ENCODE assay signal across 9 mouse cellular contexts in genomic region chr5:91807070-91808065, GRCm38 (mm10).
DNase-seq lines count a peak whose midpoint lies in the region; ATAC-seq and TF ChIP-seq lines count a peak whose summit lies in the region.
"Had no signal": no experiment of that assay in that cellular context is flagged by ENCODE, and none has a peak within 500 bp of the region (broad histone marks: within the 10 kb centered on the region; RNA-seq: fewer than 3 reads in every experiment).

No protein-coding gene starts in this region.

- no peaks in the 10 kb centered on the region for H3K36me3 ChIP-seq in heart, adult 2 months (ENCODE audit: control insufficient read depth, insufficient read depth, low read length)
- H3K36me3 ChIP-seq in lung, embryonic 15.5 days, result no peaks in the 10 kb centered on the region
- H3K36me3 ChIP-seq in limb, embryonic 13.5 days, result no peaks in the 10 kb centered on the region

- H3K79me2 ChIP-seq in heart, adult 2 months (replicated peaks; ENCODE audit: control insufficient read depth, insufficient read depth, low read length), result no peaks in the 10 kb centered on the region

- H3K9me3 ChIP-seq in lung, embryonic 15.5 days, result no peaks in the 10 kb centered on the region
- no peaks in the 10 kb centered on the region for H3K9me3 ChIP-seq in limb, embryonic 13.5 days

- H3K4me1 ChIP-seq in heart, adult 2 months (ENCODE audit: control insufficient read depth, insufficient read depth, low read length), result no peaks in the 10 kb centered on the region
- peaks cover 9% of the 10 kb centered on the region; the same call in 1 of the 2 replicates for H3K4me1 ChIP-seq in lung, embryonic 15.5 days
- peaks cover 7% of the 10 kb centered on the region for H3K4me1 ChIP-seq in limb, embryonic 13.5 days

- TF ChIP-seq CTCF in heart, adult 2 months (IDR thresholded peaks at IDR 0.05), result no peak

- H3K4me3 ChIP-seq in heart, adult 2 months, result no peak overlapping the region
- H3K4me3 ChIP-seq in lung, embryonic 15.5 days, result no peak overlapping the region
- H3K4me3 ChIP-seq in limb, embryonic 13.5 days, result no peak overlapping the region
- H3K4me3 ChIP-seq: megakaryocyte, embryonic 14.5 days had no signal

- WGBS in heart, adult 2 months, result 45% methylated on average over 18 of the region's 18 CpGs
- 38% methylated on average over 18 of the region's 18 CpGs for WGBS in lung, embryonic 15.5 days
- WGBS in limb, embryonic 13.5 days, result 63% methylated on average over 18 of the region's 18 CpGs

- peak; percentile 6 for DNase-seq in heart, adult 8-10 months (ENCODE audit: low spot score)
- DNase-seq in heart, adult 2 months, result no peak
- DNase-seq in lung, postnatal 25 days (ENCODE audit: low spot score), result no peak
- peak; percentile 34 for DNase-seq in thymus, postnatal 14 days
- DNase-seq in cerebellum, adult 9-11 months, result no peak
- no peak for DNase-seq in testis, postnatal 10 days (ENCODE audit: low spot score)

- intact Hi-C loops in heart, adult 2 months (cut with DNase I), result no loop called here

- no peak overlapping the region; the same call in 1 of the 2 replicates for H3K27ac ChIP-seq in heart, adult 2 months
- peak overlapping the region; percentile 69 for H3K27ac ChIP-seq in lung, embryonic 15.5 days
- no peak overlapping the region for H3K27ac ChIP-seq in limb, embryonic 13.5 days

- H3K4me2 ChIP-seq in lung, embryonic 15.5 days, result no peak overlapping the region; the same call in 1 of the 2 replicates
- no peak overlapping the region for H3K4me2 ChIP-seq in limb, embryonic 13.5 days (replicated peaks)

- no peak for TF ChIP-seq POLR2A in heart, adult 2 months (IDR thresholded peaks at IDR 0.05; ENCODE audit: insufficient read depth, low read depth, low read length)

- H3K9ac ChIP-seq in heart, adult 2 months (ENCODE audit: low read depth, low read length), result no peak overlapping the region
- H3K9ac ChIP-seq in lung, embryonic 15.5 days, result no peak overlapping the region
- no peak overlapping the region for H3K9ac ChIP-seq in limb, embryonic 13.5 days

- ATAC-seq in lung, embryonic 15.5 days (ENCODE audit: borderline replicate concordance, extremely low read depth, low FRiP score, low TSS enrichment), result no peak
- ATAC-seq in limb, embryonic 13.5 days (ENCODE audit: low FRiP score, low read depth), result peak; percentile 90

- H3K27me3 ChIP-seq in heart, adult 2 months (ENCODE audit: control insufficient read depth, insufficient read depth, low read length), result no peaks in the 10 kb centered on the region
- H3K27me3 ChIP-seq in lung, embryonic 15.5 days, result no peaks in the 10 kb centered on the region
- no peaks in the 10 kb centered on the region for H3K27me3 ChIP-seq in limb, embryonic 13.5 days
- H3K27me3 ChIP-seq: megakaryocyte, embryonic 14.5 days had no signal

- no peak for TF ChIP-seq EP300 in heart, adult 2 months (IDR thresholded peaks at IDR 0.05; ENCODE audit: insufficient read depth, low read depth, low read length)

Comparison
In these comparisons a context has a peak if more than half of its experiments do, and no peak if none do; other contexts are left out.
1. DNase-seq: peak in heart, adult 8-10 months (single experiment) and thymus, postnatal 14 days (single experiment); none in heart, adult 2 months (0 of 2), lung, postnatal 25 days (single experiment), cerebellum, adult 9-11 months (single experiment) and testis, postnatal 10 days (single experiment).